Mouse (Mus musculus) kidney, adult 2 months (tissue): ENCODE results near the gene Coa6. TPM values are rescaled to one million over a fixed set of nuclear protein-coding genes. Genes with fewer than 3 reads are reported as not detected.
"Not testable (repeated sequence)": the region's sequence is repeated elsewhere in the genome, so short reads cannot be mapped to it uniquely, and the experiment has no call there.

Experiments used
- DNase-seq: peaks from one replicate; pipeline ENCODE4 v3.0.0; 2021
- H3K27ac ChIP-seq: fragments of 200-500 bp; 2 replicates; pipeline ENCODE4 v1.5.1; 2012; ENCODE audit warnings: low read depth, low read length, control low read depth, inconsistent platforms; ENCODE audit not compliant: insufficient read depth
- H3K27me3 ChIP-seq: fragments of 200-500 bp; replicated peaks from 2 replicates; pipeline ENCODE4 v1.6.1; 2012; ENCODE audit warnings: mild to moderate bottlenecking, moderate library complexity, low read length, inconsistent platforms; ENCODE audit not compliant: control insufficient read depth, insufficient read depth
- H3K36me3 ChIP-seq: fragments of 200-500 bp; 2 replicates; pipeline ENCODE4 v1.6.1; 2012; ENCODE audit warnings: mild to moderate bottlenecking, moderate library complexity, low read length, inconsistent platforms; ENCODE audit not compliant: control insufficient read depth, insufficient read depth
- H3K4me1 ChIP-seq: fragments of 200-500 bp; 2 replicates; pipeline ENCODE4 v1.6.1; 2011; ENCODE audit warnings: low read length; ENCODE audit not compliant: control insufficient read depth, insufficient read depth
- H3K4me3 ChIP-seq: fragments of 200-500 bp; 2 replicates; pipeline ENCODE4 v1.5.1; 2011; ENCODE audit warnings: mild to moderate bottlenecking, low read depth, low read length, control low read depth; ENCODE audit not compliant: insufficient read depth
- CTCF ChIP-seq: fragments of 200-500 bp; conservative IDR thresholded peaks from 2 replicates; pipeline ENCODE4 v1.5.1; 2011; ENCODE audit warnings: low read depth, mild to moderate bottlenecking, control low read depth, low read length, moderate library complexity, mixed read lengths; ENCODE audit not compliant: insufficient read depth, insufficient read length
- POLR2A ChIP-seq: fragments of 200-500 bp; IDR thresholded peaks from one replicate; pipeline ENCODE4 v1.6.1; 2011; ENCODE audit warnings: low read depth, low read length, control low read depth
- WGBS: fragments of 180-500 bp; shearing (Covaris S2); methylation state at CpG from one replicate; pipeline ENCODE4 v1.1.7; 2018; 5-methylcytosine and 5-hydroxymethylcytosine counted together
- polyA plus RNA-seq: library from polyadenylated mRNA; depleted of rRNA; stranded (reverse); fragments of >200 nt; gene quantifications from 2 replicates; pipeline ENCODE4 v1.2.3, GENCODE M21; 2012

Gene Coa6
- polyA plus RNA-seq, 1 experiment = 87.6 TPM

- Histone ChIP-seq H3K27ac (peak overlapping the region; percentile 43), H3K27me3 (no peaks in the 10 kb centered on the region), H3K4me3 (no peak overlapping the region), H3K36me3 (no peaks in the 10 kb centered on the region), H3K4me1 (peaks cover 9% of the 10 kb centered on the region; the same call in 1 of the 2 replicates)
- 16% methylated on average over 2 of the region's 2 CpGs for WGBS
- TF ChIP-seq CTCF (no peak), POLR2A (no peak)
- peak; percentile 85 for DNase-seq
These were observed 30.8 kb upstream of the Coa6 start for GRCm38 (mm10) chr8:126391541-126391940.

DNA sequence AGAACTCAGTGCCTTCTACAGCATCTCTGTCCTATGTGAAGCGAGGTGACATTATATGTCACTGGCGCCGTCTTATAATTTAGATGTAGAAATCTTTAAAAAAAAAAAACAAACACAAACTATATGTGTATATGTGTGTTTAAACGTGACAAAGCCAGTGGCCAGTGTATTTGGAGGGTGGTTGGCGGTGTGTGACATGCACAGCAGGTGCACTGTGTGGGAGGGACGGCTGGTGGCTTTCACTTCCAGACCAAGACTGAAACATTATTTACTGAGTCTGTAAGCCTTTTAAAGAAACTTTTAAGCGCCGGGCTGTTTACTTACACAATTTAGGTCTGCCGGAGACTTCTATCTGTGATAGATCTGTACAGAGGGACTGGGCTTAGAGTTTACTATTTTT is 26.9 kb upstream of the Coa6 start:
- 69% methylated on average over 9 of the region's 9 CpGs for WGBS

GRCm38 (mm10) chr8:126395917-126396316 is 26.4 kb upstream of the Coa6 start:
- no peaks in the 10 kb centered on the region for H3K36me3 ChIP-seq
- 75% methylated on average over 5 of the region's 5 CpGs for WGBS
- H3K4me3 ChIP-seq = no peak overlapping the region
- TF ChIP-seq CTCF (no peak), POLR2A (no peak)
- no peaks in the 10 kb centered on the region for H3K27me3 ChIP-seq
- no peak overlapping the region for H3K27ac ChIP-seq
- H3K4me1 ChIP-seq = peaks cover 9% of the 10 kb centered on the region; the same call in 1 of the 2 replicates
- DNase-seq = no peak

More for the DNA sequence above, 26.9 kb upstream of the Coa6 start:
- Histone ChIP-seq H3K27ac (no peak overlapping the region), H3K4me1 (peaks cover 9% of the 10 kb centered on the region; the same call in 1 of the 2 replicates), H3K36me3 (no peaks in the 10 kb centered on the region), H3K27me3 (no peaks in the 10 kb centered on the region), H3K4me3 (no peak overlapping the region)
- DNase-seq = no peak
- TF ChIP-seq CTCF (no peak), POLR2A (no peak)

DNA sequence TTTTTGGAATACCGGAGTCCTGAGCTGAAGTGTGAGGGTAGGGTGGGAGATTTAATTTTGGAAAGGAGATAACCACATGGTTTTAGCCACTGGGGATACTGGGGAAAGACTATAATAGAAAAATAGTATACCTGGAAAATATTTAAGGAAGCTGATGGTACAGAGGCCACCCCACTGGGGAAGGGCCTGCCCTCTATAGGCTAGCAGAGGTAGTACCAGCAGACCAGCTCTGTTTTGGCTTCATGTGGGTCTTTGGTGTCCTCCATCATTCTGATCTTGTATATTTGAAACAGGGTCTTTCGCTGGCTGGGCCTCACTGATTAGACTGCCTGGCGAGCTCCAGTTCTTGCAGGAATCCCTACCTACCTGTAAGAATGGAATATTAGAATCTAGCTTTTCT is 24.0 kb upstream of the Coa6 start:
- Histone ChIP-seq H3K27me3 (no peaks in the 10 kb centered on the region), H3K36me3 (no peaks in the 10 kb centered on the region), H3K27ac (no peak overlapping the region), H3K4me1 (no peaks in the 10 kb centered on the region), H3K4me3 (no peak overlapping the region)
- peak; percentile 22 for DNase-seq
- no peak for TF ChIP-seq POLR2A
- TF ChIP-seq CTCF = peak; percentile 61
- 74% methylated on average over 3 of the region's 3 CpGs for WGBS

GRCm38 (mm10) chr8:126404550-126404949 is 17.8 kb upstream of the Coa6 start:
- not testable (repeated sequence) for H3K4me3 ChIP-seq, H3K36me3 ChIP-seq, DNase-seq, H3K4me1 ChIP-seq, H3K27ac ChIP-seq, H3K27me3 ChIP-seq

DNA sequence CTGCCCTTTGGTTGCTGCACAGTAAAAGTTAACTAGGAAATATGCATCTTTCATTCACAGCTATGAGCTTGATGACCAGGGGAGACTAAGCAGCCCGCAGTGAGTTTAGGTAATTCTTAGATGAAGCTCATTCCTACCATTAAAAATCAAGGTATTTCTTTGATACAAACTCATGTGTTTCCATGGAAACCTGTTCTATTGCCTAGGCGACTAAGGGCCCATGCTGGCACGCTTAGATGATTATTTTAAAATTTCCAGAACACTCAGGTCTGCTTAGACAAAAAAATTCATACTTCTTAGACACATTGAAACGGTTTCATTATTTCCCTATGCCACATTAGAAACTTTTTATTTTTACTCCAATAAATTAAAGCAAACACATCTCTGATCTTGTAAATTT is 17.3 kb upstream of the Coa6 start:
- H3K36me3 ChIP-seq = no peaks in the 10 kb centered on the region
- H3K27ac ChIP-seq = no peak overlapping the region
- TF ChIP-seq CTCF (no peak), POLR2A (no peak)
- no peak for DNase-seq
- no peaks in the 10 kb centered on the region for H3K4me1 ChIP-seq
- H3K4me3 ChIP-seq = no peak overlapping the region
- WGBS = 77% methylated on average over 4 of the region's 4 CpGs
- no peaks in the 10 kb centered on the region for H3K27me3 ChIP-seq

- Histone ChIP-seq H3K27me3 (no peaks in the 10 kb centered on the region), H3K4me3 (no peak overlapping the region), H3K4me1 (no peaks in the 10 kb centered on the region; the same call in 1 of the 2 replicates), H3K27ac (no peak overlapping the region), H3K36me3 (no peaks in the 10 kb centered on the region)
- TF ChIP-seq POLR2A (no peak), CTCF (no peak)
- WGBS = 86% methylated on average over 3 of the region's 3 CpGs
- DNase-seq = no peak
These were observed 1.5 kb upstream of the Coa6 start for GRCm38 (mm10) chr8:126420834-126421233.

DNA sequence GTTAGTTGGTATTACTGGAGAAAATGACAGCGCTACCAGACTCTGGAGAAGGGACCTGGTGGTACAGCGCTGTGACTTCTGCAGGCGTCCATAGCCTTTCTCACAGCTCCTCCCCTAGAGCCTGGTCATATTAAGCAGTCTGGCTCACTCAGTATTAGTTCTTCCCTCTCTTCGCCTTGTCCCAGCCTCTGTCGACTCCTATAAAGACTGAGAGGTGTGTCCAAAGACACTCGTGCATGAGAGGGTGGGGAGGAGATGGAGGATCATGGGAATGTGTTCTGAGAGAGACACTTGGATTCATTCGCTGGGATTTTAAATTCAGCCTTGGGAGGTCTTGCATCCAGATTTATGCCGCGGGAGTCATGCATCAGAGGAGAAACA is 595 bp downstream of the Coa6 start:
- under 1% methylated on average over 9 of the region's 9 CpGs for WGBS
- peak; percentile 65 for DNase-seq
- TF ChIP-seq POLR2A (no peak), CTCF (no peak)
- Histone ChIP-seq H3K27ac (peak overlapping the region; percentile 93), H3K36me3 (no peaks in the 10 kb centered on the region; the same call in 1 of the 2 replicates), H3K27me3 (no peaks in the 10 kb centered on the region), H3K4me1 (no peaks in the 10 kb centered on the region; the same call in 1 of the 2 replicates), H3K4me3 (peak overlapping the region; percentile 90)
